Mouse (Mus musculus) CH12.LX (cell line): Measurements from ENCODE around the gene Il2ra.

Experiments
- EP300 ChIP-seq: IDR thresholded peaks from 2 replicates; pipeline ENCODE4 v1.6.1; 2011; ENCODE audit warnings: low read length, improper control_type of control experiment
- HCFC1 ChIP-seq: IDR thresholded peaks from 2 replicates; pipeline ENCODE4 v1.6.1; 2012; ENCODE audit warnings: low read depth, mild to moderate bottlenecking, inconsistent platforms, low read length, improper control_type of control experiment
- NELFE ChIP-seq: IDR thresholded peaks from 2 replicates; pipeline ENCODE4 v1.6.1; 2011; ENCODE audit warnings: low read depth, low read length, improper control_type of control experiment
- POLR2A ChIP-seq: IDR thresholded peaks from 2 replicates; pipeline ENCODE4 v1.6.1; 2011; ENCODE audit warnings: low read depth, mild to moderate bottlenecking, improper control_type of control experiment, low read length
- ZNF384 ChIP-seq: IDR thresholded peaks from 2 replicates; pipeline ENCODE4 v1.6.1; 2012; ENCODE audit warnings: low read depth, low read length, improper control_type of control experiment, inconsistent platforms

GRCm38 (mm10) chr2:11636138-11636480 is 6.5 kb upstream of the Il2ra start:
- no peak for TF ChIP-seq NELFE
- peak; percentile 68 for TF ChIP-seq EP300
- no peak for TF ChIP-seq ZNF384
- TF ChIP-seq POLR2A, result no peak
- TF ChIP-seq HCFC1, result no peak
